Mouse (Mus musculus) left cerebral cortex, adult 18-20 months (tissue): ENCODE measurements around the gene Sufu. TPM values are rescaled to one million over a fixed set of nuclear protein-coding genes. Genes with fewer than 3 reads are reported as not detected.

Source experiments
- DNase-seq, 2 experiments: peaks; one replicate each; pipeline ENCODE4 v3.0.0; 2021 to 2022; ENCODE audit warnings: low spot score in 2 of 2, mixed read lengths in 1 of 2
- total RNA-seq, 2 experiments: library from RNA; stranded (reverse); gene quantifications; 2 replicates each; pipeline ENCODE4 v1.2.3; 2021

The Sufu gene
- total RNA-seq, 2 experiments from 2014 or later = 18.4 to 18.6 TPM

GRCm38 (mm10) chr19:46459256-46459655 is 62.6 kb downstream of the Sufu start:
- DNase-seq = no peak

- DNase-seq = no peak
These were observed 63.2 kb downstream of the Sufu start for GRCm38 (mm10) chr19:46459889-46460288.

DNA sequence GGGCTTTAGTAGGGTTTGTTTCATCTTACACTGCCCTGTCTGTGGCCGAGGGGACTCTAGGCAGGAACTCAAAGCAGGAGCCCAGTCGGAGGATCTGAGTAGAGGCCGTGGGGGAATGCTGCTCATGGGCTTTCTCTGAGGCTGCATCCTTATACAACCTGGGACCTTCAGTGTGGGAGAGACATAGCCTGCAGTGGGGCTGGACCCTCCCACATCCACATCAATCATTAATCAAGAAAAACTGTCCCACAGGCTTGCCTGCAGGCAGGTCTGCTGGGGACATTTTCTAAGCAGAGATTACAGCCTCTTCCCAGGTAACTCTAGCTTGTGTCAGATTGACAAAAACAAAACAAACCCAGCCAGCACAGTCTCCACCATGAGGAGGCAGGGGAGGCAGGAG is 65.9 kb downstream of the Sufu start:
- no peak for DNase-seq

DNA sequence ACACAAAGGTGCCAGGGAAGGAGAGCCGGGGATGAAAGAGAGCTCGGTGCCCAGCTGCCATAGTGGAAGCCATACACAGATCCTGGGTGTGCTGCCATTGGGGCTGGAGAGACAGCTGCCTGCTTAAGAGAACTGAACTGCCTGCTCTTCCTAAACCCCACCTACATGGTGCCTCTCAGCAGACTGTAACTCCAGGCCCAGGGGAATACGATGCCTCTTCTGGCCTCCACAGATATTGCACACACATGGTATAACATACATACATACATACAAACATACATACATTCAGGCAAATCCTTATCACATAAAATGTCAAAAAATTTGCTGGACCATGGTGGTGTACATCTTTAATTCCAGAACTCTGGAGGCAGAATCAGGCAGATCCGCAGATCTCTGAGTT is 66.8 kb downstream of the Sufu start:
- DNase-seq = no peak

GRCm38 (mm10) chr19:46466160-46466559 is 69.5 kb downstream of the Sufu start:
- no peak for DNase-seq

- no peak for DNase-seq
These were observed 70.4 kb downstream of the Sufu start for GRCm38 (mm10) chr19:46467051-46467503.

- DNase-seq = no peak
These were observed 73.9 kb downstream of the Sufu start for GRCm38 (mm10) chr19:46470364-46471240.

DNA sequence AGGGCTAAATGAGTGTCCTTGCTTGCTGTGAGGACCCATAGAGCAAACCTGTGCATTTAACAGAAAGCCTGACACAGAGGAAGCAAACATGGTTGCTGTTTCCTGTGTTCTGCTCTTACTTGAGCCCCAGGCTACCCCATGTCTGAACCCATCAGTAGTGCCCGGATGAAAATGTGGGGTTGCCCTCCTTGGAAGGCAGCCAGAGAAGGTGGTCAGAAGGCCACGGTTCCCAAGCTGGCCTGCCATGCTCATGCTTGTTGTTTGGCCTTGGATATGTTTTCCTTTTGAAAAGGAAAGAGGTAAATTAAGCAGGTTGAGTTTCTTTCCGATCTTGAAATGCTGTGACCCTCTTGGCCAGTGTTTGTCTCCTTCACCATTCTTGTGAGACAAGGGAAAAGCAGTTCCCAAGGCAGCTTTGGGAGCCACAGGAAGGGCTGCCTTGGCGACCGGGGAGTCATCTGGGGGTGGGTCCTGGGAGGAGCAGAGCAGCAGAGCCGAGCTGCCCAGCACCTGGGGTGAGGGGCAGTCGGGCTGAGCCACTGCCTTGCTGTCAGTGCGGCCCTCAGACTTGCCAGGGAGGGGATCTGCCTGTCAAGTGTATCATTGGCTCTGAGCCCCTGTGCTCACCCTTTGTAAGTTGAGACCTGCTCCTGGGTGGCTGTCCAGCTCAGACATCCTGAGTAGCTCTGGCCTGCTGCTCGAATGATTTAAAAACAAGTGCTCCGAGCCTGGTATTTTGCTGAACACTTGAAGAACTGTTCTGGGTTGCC is 74.8 kb downstream of the Sufu start:
- no peak for DNase-seq

- no peak for DNase-seq
These were observed 80.7 kb downstream of the Sufu start for GRCm38 (mm10) chr19:46477432-46477845.

- no peak for DNase-seq
These were observed 81.5 kb downstream of the Sufu start for GRCm38 (mm10) chr19:46478242-46478641.

DNA sequence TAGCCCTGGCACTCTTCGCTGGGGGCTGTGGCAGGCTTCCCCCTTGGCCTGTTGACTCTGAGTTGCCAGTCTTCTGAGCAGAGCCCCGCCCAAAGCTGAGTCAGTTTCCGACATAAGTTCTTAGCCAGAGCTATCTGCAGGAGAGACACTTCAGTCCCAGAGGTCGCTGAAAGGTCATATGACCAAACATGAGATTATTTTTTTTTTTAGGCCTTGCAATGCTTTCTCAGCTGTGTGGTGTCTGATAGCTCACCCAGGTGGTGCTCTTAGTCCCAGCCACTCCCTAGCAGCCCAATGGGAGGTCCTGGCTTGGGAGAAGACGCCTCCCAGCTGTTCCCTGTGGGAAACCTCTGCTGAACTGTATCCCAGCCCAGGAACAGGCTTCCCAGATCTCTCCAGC is 82.1 kb downstream of the Sufu start:
- no peak for DNase-seq

GRCm38 (mm10) chr19:46479306-46480075 is 82.8 kb downstream of the Sufu start:
- no peak for DNase-seq

- no peak for DNase-seq
These were observed 84.1 kb downstream of the Sufu start for GRCm38 (mm10) chr19:46480624-46481345.

- no peak for DNase-seq
These were observed 84.7 kb downstream of the Sufu start for GRCm38 (mm10) chr19:46481352-46481751.

- no peak for DNase-seq
These were observed 85.1 kb downstream of the Sufu start for GRCm38 (mm10) chr19:46481756-46482155.

- DNase-seq = no peak
These were observed 86.3 kb downstream of the Sufu start for GRCm38 (mm10) chr19:46482896-46483516.

- DNase-seq = peak in 1 of 2 experiments; percentile 52
These were observed 87.1 kb downstream of the Sufu start for GRCm38 (mm10) chr19:46483701-46484328.

DNA sequence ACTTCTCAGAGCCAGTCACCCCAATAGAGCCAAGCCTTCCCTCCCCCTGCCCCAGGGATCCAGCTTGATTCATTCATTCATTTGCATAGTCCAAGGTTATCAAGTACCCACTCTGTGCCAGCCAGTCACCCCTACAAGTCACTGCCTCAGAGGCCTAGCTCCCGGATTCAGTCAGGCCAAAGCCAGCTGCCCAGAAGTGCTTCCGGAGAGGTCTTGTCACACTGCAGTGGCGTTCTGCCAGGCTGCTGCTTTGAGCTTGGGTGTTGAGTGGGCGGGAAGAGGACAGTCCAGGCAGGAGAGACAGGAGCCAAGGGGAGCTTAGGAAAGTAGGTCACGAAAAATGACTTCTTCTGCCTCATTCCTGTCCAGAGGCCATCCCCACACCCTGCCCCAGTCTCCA is 87.8 kb downstream of the Sufu start:
- peak; percentile 53 to 57 for DNase-seq

- DNase-seq = no peak
These were observed 89.2 kb downstream of the Sufu start for GRCm38 (mm10) chr19:46485847-46486246.

DNA sequence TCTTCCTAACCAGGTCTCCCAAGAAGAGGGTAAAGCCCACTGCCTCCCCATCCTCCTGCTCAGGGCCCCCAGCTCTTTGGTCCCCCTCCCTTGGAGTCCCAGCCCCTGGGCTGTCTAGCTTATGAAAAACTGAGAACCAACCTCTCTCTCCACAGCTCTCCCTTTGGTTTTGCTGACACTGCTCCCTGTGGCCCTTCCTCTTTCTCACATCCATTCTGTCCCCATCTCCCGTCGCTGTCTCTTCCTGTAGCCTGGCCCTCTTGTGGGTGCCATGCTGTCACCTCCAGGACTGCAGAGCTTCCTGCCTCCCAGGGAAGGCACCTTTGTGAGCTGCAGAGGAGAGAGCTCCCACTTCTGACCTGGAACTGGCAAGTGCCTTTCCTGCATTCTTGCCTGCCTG is 90.0 kb downstream of the Sufu start:
- no peak for DNase-seq
